Mouse (Mus musculus) forelimb bud, embryonic 11.5 days (tissue): Measurements from ENCODE around the gene Prr29.
A peak's percentile ranks its signal among the peaks of the same experiment; 100 is the strongest.
"Not testable (repeated sequence)": the region's sequence is repeated elsewhere in the genome, so short reads cannot be mapped to it uniquely, and the experiment has no call there.

ENCODE experiments used
- DNase-seq: peaks from one replicate; pipeline ENCODE4 v3.0.0-alpha.2; 2012; ENCODE audit warnings: low read depth, low spot score

Prr29 gene

GRCm38 (mm10) chr11:106365366-106365765 lies at the start of gene Prr29:
TSS of gene Prr29 (plus strand) at chr11:106365472.
- DNase-seq, result no peak

GRCm38 (mm10) chr11:106316416-106316815 lies 48.9 kb upstream of the Prr29 start:
- DNase-seq, result peak; percentile 63

GRCm38 (mm10) chr11:106317801-106318200 lies 47.5 kb upstream of the Prr29 start:
- DNase-seq, result no peak

GRCm38 (mm10) chr11:106318406-106319366 lies 46.6 kb upstream of the Prr29 start:
- DNase-seq, result no peak

- no peak for DNase-seq
Observed at GRCm38 (mm10) chr11:106324858-106325257, 40.4 kb upstream of the Prr29 start.

- DNase-seq, result peak; percentile 63
Observed at GRCm38 (mm10) chr11:106325566-106326206, 39.6 kb upstream of the Prr29 start.

- DNase-seq, result no peak
Observed at GRCm38 (mm10) chr11:106326475-106326874, 38.8 kb upstream of the Prr29 start.

- no peak for DNase-seq
Observed at GRCm38 (mm10) chr11:106328521-106328920, 36.8 kb upstream of the Prr29 start.

GRCm38 (mm10) chr11:106329128-106329527 lies 36.1 kb upstream of the Prr29 start:
- no peak for DNase-seq

- DNase-seq, result peak; percentile 27
Observed at GRCm38 (mm10) chr11:106329682-106330081, 35.6 kb upstream of the Prr29 start.

GRCm38 (mm10) chr11:106332458-106332857 lies 32.8 kb upstream of the Prr29 start:
- DNase-seq, result no peak

- no peak for DNase-seq
Observed at GRCm38 (mm10) chr11:106334066-106334465, 31.2 kb upstream of the Prr29 start.

- DNase-seq, result no peak
Observed at GRCm38 (mm10) chr11:106338029-106338428, 27.2 kb upstream of the Prr29 start.

GRCm38 (mm10) chr11:106338870-106339269 lies 26.4 kb upstream of the Prr29 start:
- no peak for DNase-seq

- not testable (repeated sequence) for DNase-seq
Observed at GRCm38 (mm10) chr11:106339323-106339722, 25.9 kb upstream of the Prr29 start.

- DNase-seq, result no peak
Observed at GRCm38 (mm10) chr11:106340990-106341520, 24.2 kb upstream of the Prr29 start.

GRCm38 (mm10) chr11:106344910-106345309 lies 20.4 kb upstream of the Prr29 start:
- DNase-seq, result no peak

GRCm38 (mm10) chr11:106349772-106350171 lies 15.5 kb upstream of the Prr29 start:
- no peak for DNase-seq

GRCm38 (mm10) chr11:106350853-106351252 lies 14.4 kb upstream of the Prr29 start:
- DNase-seq, result no peak

GRCm38 (mm10) chr11:106351253-106351652 lies 14.0 kb upstream of the Prr29 start:
- no peak for DNase-seq

GRCm38 (mm10) chr11:106351941-106352340 lies 13.3 kb upstream of the Prr29 start:
- no peak for DNase-seq

- DNase-seq, result no peak
Observed at GRCm38 (mm10) chr11:106353188-106353587, 12.1 kb upstream of the Prr29 start, which contains the start of gene Scn4a. TSS of gene Scn4a (minus strand) at chr11:106353288.
